Mouse (Mus musculus): ENCODE data around the gene Pdzk1. TPM values are rescaled to one million over a fixed set of nuclear protein-coding genes. Genes with fewer than 3 reads are reported as not detected.

The Pdzk1 gene
- polyA plus RNA-seq, 1 experiment from 2014 or later: 0.12 TPM

DNA sequence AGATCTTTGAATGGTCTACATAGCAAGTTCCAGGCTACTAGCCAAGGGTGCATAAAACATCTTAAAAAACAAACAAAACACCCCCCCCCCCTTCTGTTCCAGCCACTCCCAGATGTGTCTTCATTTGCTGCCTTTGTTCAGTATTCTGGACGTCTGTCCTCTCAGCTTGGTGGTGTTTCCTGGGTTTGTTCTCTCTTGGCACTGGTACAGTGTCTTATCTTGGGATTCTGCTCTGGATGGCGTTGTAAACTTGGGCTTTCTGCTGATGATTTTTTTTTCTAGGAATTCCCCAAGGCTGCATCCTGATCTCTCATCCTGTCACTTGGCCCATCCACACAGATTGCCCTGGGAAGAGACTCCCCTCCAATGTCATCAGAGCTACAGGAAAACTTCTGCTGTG, 7.3 kb downstream of the Pdzk1 start:
- no peak overlapping the region for H3K4me3 ChIP-seq (replicated peaks)
- 72% methylated on average over 2 of the region's 2 CpGs for WGBS

DNA sequence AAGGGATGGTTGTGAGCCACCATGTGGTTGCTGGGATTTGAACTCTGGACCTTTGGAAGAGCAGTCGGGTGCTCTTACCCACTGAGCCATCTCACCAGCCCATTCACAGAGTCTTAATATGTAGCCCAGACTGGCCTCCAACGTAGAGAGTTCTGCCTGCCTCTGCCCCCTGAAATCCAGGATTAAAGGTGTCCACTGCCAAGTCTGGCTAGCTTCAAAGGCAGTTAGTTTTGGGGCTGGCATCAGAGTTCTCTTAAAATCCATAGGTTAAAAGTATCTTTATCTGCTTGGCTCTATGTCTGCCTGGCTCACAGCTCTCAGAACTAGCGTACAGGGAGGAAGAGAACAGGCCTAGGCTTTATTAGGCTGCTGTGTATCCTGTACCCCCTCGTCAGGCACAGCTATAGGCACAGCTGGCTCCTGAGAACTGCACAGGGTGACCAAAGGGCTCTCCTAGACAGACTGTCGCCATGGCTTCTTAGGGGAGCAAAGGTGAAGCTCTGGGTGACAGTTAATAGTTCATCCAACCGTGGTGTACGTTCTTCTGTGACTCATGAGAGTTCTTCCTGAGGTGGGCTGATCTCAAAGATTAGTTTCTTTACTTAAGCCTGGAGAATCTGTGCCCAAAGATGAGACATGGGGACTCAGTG, 10.0 kb downstream of the Pdzk1 start:
- Histone ChIP-seq H3K36me3 (no peaks in the 10 kb centered on the region), H3K4me3 (replicated peaks) (no peak overlapping the region), H3K27me3 (replicated peaks) (no peaks in the 10 kb centered on the region), H3K27ac (replicated peaks) (no peak overlapping the region), H3K4me2 (no peak overlapping the region), H3K4me1 (no peaks in the 10 kb centered on the region), H3K9ac (replicated peaks) (no peak overlapping the region), H3K9me3 (replicated peaks) (no peaks in the 10 kb centered on the region)
- 81% methylated on average over 7 of the region's 7 CpGs for WGBS
- ATAC-seq (ENCODE audit: low FRiP score): no peak

More for the DNA sequence above, 7.3 kb downstream of the Pdzk1 start:
- no peak for ATAC-seq (ENCODE audit: low FRiP score)
- H3K27ac ChIP-seq (replicated peaks): no peak overlapping the region
- no peaks in the 10 kb centered on the region for H3K36me3 ChIP-seq
- no peaks in the 10 kb centered on the region for H3K4me1 ChIP-seq
- H3K27me3 ChIP-seq (replicated peaks): no peaks in the 10 kb centered on the region
- no peak overlapping the region for H3K4me2 ChIP-seq
- no peaks in the 10 kb centered on the region for H3K9me3 ChIP-seq (replicated peaks)
- no peak overlapping the region for H3K9ac ChIP-seq (replicated peaks)

DNA sequence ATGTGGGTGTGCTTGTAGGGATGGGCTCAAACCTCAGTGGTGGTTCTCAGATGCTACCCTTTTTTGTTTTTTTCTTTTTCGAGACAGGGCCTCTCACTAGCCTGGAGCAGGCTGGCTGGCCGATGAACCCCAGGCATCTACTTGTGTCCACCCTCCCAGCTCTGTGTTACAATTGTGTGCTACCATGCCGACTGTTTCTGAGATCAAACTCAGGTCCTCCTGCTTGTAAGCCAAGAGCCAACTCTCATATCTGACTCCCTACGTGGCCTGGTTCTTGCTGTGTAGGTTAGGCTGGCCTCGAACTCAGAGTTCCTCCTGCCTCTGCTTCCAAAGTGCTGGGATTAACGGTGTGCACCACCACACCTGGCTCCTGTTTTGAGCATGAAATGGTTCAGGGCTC, 16.1 kb downstream of the Pdzk1 start:
- Histone ChIP-seq H3K36me3 (no peaks in the 10 kb centered on the region), H3K27ac (replicated peaks) (no peak overlapping the region), H3K4me2 (no peak overlapping the region), H3K4me1 (no peaks in the 10 kb centered on the region), H3K4me3 (replicated peaks) (no peak overlapping the region), H3K27me3 (replicated peaks) (no peaks in the 10 kb centered on the region), H3K9me3 (replicated peaks) (no peaks in the 10 kb centered on the region), H3K9ac (replicated peaks) (no peak overlapping the region)
- no peak for ATAC-seq (ENCODE audit: low FRiP score)
- 95% methylated on average over 6 of the region's 6 CpGs for WGBS

DNA sequence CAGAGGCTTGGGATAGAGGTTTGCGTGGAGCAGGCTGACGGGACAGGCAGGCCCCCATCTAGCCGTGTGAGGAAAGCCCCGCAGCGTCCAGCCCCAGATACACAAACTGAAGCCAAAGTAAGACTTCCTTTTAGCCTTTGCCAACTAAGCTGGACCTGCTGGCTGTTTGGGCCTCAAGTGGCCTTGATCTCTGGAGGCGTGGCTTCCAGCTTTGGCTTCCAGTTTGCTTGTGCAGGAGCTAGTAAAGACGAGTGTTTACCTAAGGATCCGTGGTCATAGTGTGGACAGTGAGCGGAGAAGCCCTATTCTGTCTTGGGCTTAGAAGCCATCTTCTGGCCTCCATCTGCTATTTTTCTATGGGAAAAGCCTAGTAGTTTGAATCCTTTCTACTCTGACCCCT, 16.7 kb downstream of the Pdzk1 start:
- H3K9ac ChIP-seq (replicated peaks): no peak overlapping the region
- WGBS: 92% methylated on average over 9 of the region's 9 CpGs
- ATAC-seq (ENCODE audit: low FRiP score): no peak
- H3K4me1 ChIP-seq: no peaks in the 10 kb centered on the region
- no peak overlapping the region for H3K4me2 ChIP-seq
- no peaks in the 10 kb centered on the region for H3K27me3 ChIP-seq (replicated peaks)
- no peak overlapping the region for H3K4me3 ChIP-seq (replicated peaks)
- no peaks in the 10 kb centered on the region for H3K36me3 ChIP-seq
- no peak overlapping the region for H3K27ac ChIP-seq (replicated peaks)
- no peaks in the 10 kb centered on the region for H3K9me3 ChIP-seq (replicated peaks)

DNA sequence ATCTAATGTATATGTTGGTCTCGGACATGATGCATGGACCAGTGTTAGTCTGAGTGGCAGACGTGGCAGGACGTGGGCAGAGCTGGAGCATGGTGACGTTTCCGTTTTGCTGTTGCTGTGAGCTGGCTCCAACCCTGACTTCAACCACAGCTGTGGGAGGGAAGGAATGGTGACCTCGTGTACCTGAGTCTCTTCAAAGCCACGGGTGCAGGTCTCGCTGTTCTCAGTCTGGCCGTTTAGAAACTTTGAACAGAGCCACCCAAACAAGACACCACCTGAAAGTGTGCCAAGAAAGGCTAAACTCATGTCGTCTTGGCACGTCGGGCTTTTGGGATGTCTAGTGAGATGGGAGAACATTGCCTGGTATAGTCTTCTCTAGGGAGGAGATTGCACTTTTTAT, 17.9 kb downstream of the Pdzk1 start:
- Histone ChIP-seq H3K4me1 (no peaks in the 10 kb centered on the region), H3K4me3 (replicated peaks) (no peak overlapping the region), H3K36me3 (no peaks in the 10 kb centered on the region), H3K9ac (replicated peaks) (no peak overlapping the region), H3K4me2 (no peak overlapping the region), H3K27me3 (replicated peaks) (no peaks in the 10 kb centered on the region), H3K9me3 (replicated peaks) (no peaks in the 10 kb centered on the region), H3K27ac (replicated peaks) (no peak overlapping the region)
- ATAC-seq (ENCODE audit: low FRiP score): no peak
- 88% methylated on average over 12 of the region's 12 CpGs for WGBS

DNA sequence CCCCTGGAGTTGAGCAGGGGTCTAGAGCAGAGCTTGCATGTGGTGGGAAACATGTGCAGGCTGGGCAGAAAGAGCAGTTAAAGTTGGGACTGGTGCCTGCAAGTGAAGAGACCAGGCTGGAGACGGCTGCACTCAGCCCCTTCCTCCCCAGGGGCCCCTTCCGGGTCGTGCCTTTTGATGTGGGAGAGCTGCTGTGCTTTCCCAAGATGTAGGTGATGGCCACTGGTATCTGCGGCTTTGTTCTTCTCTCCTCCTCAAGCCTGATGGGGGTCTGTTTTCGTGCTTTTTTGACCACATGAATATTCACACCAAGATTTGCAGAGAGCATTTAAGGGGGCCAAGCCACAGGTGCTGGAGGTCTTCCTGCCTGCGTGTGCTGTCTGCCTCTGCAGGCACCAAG, 18.6 kb downstream of the Pdzk1 start:
- no peak overlapping the region for H3K27ac ChIP-seq (replicated peaks)
- H3K9ac ChIP-seq (replicated peaks): no peak overlapping the region
- 30% methylated on average over 6 of the region's 6 CpGs for WGBS
- no peak overlapping the region for H3K4me3 ChIP-seq (replicated peaks)
- H3K4me2 ChIP-seq: no peak overlapping the region
- H3K36me3 ChIP-seq: no peaks in the 10 kb centered on the region
- no peak for ATAC-seq (ENCODE audit: low FRiP score)
- no peaks in the 10 kb centered on the region for H3K4me1 ChIP-seq
- no peaks in the 10 kb centered on the region for H3K9me3 ChIP-seq (replicated peaks)
- no peaks in the 10 kb centered on the region for H3K27me3 ChIP-seq (replicated peaks)

DNA sequence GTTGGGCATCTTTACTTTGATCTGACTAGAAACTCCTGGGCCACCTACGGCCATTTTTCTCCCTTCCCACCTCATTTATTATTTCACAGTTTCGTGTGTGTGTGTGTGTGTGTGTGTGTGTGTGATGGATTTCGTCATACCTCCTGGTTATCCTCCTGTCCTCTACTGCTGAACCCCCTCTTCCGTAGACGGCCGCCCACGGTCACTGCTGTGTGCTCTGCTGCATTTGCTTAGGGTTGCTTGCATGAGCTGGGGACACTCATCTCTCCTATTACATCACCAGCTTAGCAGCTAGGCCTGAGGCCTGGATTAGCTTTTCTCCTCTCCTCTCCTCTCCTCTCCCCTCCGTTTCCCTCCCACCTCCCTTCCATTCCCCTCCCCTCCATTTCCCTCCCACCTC, 19.4 kb downstream of the Pdzk1 start:
- H3K4me2 ChIP-seq: no peak overlapping the region
- no peak for ATAC-seq (ENCODE audit: low FRiP score)
- no peaks in the 10 kb centered on the region for H3K9me3 ChIP-seq (replicated peaks)
- no peak overlapping the region for H3K9ac ChIP-seq (replicated peaks)
- WGBS: 89% methylated on average over 7 of the region's 8 CpGs
- H3K36me3 ChIP-seq: no peaks in the 10 kb centered on the region
- H3K4me1 ChIP-seq: no peaks in the 10 kb centered on the region
- no peaks in the 10 kb centered on the region for H3K27me3 ChIP-seq (replicated peaks)
- H3K27ac ChIP-seq (replicated peaks): no peak overlapping the region
- no peak overlapping the region for H3K4me3 ChIP-seq (replicated peaks)

DNA sequence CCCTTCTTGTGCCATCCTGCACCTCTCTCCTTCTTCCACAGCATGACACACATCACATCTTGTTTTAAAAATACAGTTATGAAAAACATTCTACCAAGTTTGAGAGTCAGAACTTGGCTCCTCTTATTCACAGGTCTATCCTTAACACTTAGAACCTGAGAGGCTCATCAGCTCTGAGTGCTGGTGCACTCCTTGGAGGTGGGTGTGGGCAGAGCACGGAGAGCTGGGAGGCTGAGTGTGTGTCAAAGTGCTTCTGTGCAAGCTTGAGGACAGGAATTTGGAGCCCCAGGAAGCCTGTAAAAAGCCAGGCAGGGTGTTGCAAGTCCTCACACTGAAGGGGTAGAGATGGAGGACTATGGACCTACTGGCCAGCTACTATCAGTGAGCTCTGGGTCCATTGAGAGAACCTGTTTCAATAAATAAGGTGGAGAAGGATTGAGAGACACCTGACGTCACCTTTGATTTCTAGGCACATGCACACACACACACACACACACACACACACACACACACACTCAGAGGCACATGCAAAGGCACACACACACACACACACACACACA, 20.2 kb downstream of the Pdzk1 start:
- Histone ChIP-seq H3K9me3 (replicated peaks) (no peaks in the 10 kb centered on the region), H3K27ac (replicated peaks) (no peak overlapping the region), H3K4me1 (no peaks in the 10 kb centered on the region), H3K9ac (replicated peaks) (no peak overlapping the region), H3K36me3 (no peaks in the 10 kb centered on the region), H3K4me2 (no peak overlapping the region), H3K4me3 (replicated peaks) (no peak overlapping the region), H3K27me3 (replicated peaks) (no peaks in the 10 kb centered on the region)
- ATAC-seq (ENCODE audit: low FRiP score): no peak
- WGBS: 85% methylated on average over 2 of the region's 2 CpGs

DNA sequence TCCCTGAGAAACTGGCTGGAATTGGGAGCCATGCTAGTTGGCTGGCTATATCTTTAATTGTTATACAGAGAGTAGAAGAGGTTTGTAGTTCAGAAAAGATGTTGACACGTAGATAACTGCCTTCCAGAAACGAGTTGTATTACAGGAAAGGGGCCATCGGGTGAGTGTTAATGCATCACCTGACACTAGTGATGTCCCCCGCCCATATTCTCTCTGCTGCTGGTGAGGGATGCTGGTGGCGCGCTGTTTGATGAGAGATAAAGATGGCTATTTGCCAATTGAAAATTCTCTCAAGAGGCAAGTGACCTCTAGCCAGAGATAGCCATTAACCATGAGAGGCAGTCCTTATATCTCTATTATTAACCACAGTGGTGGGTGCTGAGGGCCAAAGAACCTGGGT, 23.5 kb downstream of the Pdzk1 start:
- Histone ChIP-seq H3K27me3 (replicated peaks) (no peaks in the 10 kb centered on the region), H3K4me1 (no peaks in the 10 kb centered on the region), H3K9me3 (replicated peaks) (no peaks in the 10 kb centered on the region), H3K4me2 (no peak overlapping the region), H3K36me3 (no peaks in the 10 kb centered on the region), H3K27ac (replicated peaks) (no peak overlapping the region), H3K4me3 (replicated peaks) (no peak overlapping the region), H3K9ac (replicated peaks) (no peak overlapping the region)
- WGBS: 86% methylated on average over 6 of the region's 6 CpGs
- ATAC-seq (ENCODE audit: low FRiP score): no peak

DNA sequence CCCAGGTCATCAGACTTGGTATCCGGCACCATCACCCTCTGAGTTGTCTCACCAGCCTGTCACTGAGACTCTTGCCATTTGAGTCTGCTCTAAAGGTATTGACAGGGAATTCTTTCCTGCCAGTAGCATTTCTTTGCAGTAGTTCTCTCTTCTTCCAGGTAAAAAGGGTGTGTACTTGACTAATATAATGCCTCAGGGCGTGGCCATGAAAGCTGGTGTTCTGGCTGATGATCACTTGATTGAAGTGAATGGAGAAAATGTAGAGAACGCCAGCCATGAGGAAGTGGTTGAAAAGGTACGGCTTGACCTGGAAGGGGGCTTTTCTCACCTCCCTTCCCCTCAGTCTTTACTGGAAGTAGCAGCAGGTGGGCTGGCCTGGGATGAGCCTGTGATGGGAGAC, 25.3 kb downstream of the Pdzk1 start:
- Histone ChIP-seq H3K36me3 (no peaks in the 10 kb centered on the region), H3K4me2 (no peak overlapping the region), H3K27ac (replicated peaks) (no peak overlapping the region), H3K9ac (replicated peaks) (no peak overlapping the region), H3K9me3 (replicated peaks) (no peaks in the 10 kb centered on the region), H3K27me3 (replicated peaks) (no peaks in the 10 kb centered on the region), H3K4me1 (no peaks in the 10 kb centered on the region), H3K4me3 (replicated peaks) (no peak overlapping the region)
- WGBS: 91% methylated on average over 4 of the region's 4 CpGs
- ATAC-seq (ENCODE audit: low FRiP score): no peak

DNA sequence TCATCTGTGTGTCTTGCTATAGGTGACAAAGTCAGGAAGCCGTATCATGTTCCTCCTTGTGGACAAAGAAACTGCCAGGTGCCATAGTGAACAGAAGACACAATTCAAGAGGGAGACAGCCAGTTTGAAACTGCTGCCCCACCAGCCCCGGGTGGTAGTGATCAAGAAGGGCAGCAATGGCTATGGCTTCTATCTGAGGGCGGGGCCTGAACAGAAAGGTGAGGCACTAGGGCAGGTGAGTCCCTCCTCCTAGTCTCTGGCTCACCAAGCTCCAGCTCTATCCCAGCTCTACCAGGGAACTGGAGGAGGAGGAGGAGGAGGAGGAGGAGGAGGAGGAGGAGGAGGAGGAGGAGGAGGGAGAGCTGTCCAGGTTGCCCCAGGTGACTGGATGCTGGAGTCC, 26.7 kb downstream of the Pdzk1 start:
- no peak overlapping the region for H3K4me3 ChIP-seq (replicated peaks)
- no peak overlapping the region for H3K27ac ChIP-seq (replicated peaks)
- H3K27me3 ChIP-seq (replicated peaks): no peaks in the 10 kb centered on the region
- WGBS: 87% methylated on average over 3 of the region's 3 CpGs
- H3K4me2 ChIP-seq: no peak overlapping the region
- H3K9me3 ChIP-seq (replicated peaks): no peaks in the 10 kb centered on the region
- ATAC-seq (ENCODE audit: low FRiP score): no peak
- no peaks in the 10 kb centered on the region for H3K4me1 ChIP-seq
- H3K9ac ChIP-seq (replicated peaks): no peak overlapping the region
- H3K36me3 ChIP-seq: 0 out of 2 replicates have a peak, but pooled peaks cover 3% of the 10 kb centered on the region

DNA sequence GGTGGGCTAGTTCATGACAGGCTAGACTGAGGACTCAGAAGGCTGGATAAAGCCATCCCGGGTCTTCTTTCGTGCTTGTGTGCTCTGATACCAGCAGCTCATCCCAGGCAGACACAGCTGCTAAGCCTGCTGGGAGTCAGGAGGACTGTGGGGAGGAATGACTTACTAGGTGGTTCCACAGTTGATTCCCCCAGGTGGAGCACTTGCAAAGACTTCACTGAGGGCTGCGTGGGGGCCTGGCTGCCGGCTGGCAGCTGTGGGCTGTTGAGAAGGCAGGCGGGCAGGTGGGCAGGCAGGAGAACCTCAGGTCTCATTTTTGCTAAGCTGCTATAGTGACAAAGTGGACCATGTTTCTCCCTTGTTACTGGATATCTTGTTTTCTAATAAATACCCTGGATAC, 31.4 kb downstream of the Pdzk1 start:
- Histone ChIP-seq H3K27me3 (replicated peaks) (no peaks in the 10 kb centered on the region), H3K9me3 (replicated peaks) (no peaks in the 10 kb centered on the region), H3K36me3 (0 out of 2 replicates have a peak, but pooled peaks cover 3% of the 10 kb centered on the region), H3K4me3 (replicated peaks) (no peak overlapping the region), H3K4me1 (no peaks in the 10 kb centered on the region), H3K9ac (replicated peaks) (no peak overlapping the region), H3K4me2 (no peak overlapping the region), H3K27ac (replicated peaks) (no peak overlapping the region)
- WGBS: 96% methylated on average over 5 of the region's 5 CpGs
- ATAC-seq (ENCODE audit: low FRiP score): no peak
